Mouse (Mus musculus): ENCODE results near the gene Gpr171.
"Not testable (repeated sequence)": the region's sequence is repeated elsewhere in the genome, so short reads cannot be mapped to it uniquely, and the experiment has no call there.

Gene Gpr171

DNA sequence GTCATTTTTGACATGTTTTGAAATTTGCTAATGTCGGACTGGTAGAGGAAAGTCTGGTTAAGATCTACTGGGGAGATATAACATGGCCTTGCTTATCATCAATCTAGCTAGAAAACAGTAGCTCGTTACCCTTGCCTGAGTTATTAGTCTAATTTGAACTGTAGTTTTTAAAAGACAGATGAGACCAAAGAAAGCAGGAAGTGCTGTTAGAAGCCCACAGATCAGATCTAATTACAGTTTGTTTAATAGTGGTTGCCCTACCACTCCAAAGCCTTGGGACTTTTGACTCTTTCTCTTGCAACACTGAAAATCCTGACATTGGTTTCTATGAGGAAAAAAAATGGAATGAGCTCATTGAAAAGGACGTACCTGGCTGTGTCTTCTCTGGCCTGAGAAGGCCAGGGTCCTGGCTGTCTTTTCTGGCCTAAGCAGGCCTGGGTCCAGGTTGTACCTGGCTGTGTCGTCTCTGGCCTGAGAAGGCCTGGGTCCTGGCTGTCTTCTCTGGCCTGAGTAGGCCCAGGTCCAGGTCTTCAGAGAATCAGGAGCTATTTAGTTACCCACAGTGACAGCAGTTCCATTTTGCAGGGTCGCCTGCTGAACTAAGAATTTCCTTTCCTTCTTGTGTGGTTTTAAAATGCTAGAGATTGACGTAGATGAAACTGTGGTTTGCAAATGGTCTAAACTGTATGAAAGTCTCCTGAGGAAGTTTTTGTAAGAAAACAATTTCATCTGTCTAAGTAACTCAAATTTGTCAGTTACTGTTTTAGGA is at the start of gene Gpr171:
TSS of gene Gpr171 (minus strand) at position 604 of the 769 bp plus-strand sequence.
- DNase-seq (ENCODE audit: low spot score), result no peak

DNA sequence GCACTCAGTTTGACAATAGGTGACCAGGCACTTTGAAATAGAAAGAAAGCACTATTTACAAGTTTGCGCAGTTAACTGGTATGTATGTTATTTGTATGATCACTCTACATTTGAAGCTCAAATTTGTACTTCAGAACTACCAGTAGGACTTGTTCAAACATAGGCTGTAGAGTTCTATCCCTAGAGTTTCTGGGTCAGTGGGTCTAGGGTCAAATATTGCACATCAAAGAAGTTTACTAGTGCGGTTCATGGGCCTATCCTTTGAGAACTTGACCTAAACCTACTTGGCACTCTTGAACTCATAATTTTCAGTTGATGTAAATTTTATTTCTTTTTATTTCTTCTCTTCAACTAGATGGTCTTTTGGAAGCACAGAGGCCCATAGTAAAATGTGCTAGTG is 49.0 kb upstream of the Gpr171 start:
- DNase-seq (ENCODE audit: low spot score), result no peak

DNA sequence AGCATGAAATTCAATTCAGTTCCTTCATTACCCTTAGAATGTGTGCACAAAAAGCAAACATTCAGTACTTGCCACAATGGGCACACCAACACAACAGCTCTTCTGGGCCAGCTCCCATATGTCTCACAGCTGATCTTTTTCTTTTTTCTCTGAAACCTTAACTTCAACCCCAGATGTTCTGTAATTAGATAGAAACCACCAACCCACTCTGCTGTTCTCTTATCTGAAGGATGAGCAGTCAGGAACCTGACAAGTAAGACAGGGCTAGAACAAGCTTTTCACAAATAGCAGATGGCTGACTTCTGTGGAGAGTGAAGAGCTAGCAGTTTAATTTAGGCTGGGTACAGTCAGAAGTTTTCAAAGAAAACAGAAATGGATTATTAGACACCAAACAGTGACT is 48.0 kb upstream of the Gpr171 start:
- no peak for DNase-seq (ENCODE audit: low spot score)

DNA sequence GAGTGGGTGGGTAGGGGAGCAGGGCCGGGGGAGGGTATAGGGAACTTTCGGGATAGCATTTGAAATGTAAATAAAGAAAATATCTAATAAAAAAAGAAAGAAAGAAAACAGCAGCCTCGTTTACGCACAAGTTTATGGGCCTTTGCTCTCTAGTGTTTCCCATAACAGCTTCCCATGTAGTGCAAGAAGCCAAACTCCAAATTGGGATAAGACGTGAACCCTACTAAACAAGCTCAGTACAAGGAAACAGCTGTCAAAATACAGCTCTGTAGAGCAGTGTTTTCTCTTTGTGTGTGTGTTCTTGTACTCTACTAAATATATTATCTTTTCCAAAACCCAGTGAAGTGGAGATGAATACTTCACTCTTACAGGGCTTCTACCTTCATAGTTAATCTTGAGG is 43.6 kb upstream of the Gpr171 start:
- DNase-seq (ENCODE audit: low spot score), result no peak

DNA sequence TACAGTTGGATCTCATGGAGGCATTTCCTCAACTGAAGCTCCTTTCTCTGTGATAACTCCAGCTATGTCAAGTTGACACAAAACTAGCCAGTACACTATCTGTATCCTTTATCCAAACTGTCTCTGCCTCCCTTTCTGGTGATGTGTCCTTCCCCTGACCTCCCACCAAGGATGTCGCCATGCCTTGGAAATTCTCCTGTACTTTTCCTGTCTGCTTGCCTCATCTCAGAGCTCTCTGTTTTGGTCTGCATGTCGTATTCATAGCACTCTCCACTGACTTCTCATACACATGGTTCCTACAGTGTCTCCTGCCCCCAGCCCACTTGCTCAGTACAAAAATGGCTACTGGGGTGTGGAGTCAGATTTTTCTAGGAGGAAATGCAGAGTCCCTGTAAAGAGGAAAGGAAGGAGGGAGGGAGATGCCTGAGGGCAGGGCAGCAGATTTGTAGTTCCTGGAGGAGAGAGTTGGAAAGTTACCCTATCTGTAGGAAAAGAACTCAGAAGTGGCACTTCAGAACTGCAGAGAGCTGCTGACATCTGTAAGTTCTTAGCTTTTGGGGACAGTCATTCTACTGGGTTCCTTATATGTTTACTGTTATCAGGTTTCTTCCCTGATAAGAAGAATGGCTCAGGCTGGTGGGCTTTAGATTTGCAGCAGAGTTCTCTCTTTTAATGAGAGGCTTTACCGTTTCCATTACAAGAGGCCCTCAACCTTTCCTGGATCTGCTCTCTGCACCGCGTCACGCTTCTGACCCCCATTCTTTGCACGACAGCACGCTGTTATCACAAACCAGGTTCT is 40.1 kb upstream of the Gpr171 start:
- no peak for DNase-seq (ENCODE audit: low spot score)

DNA sequence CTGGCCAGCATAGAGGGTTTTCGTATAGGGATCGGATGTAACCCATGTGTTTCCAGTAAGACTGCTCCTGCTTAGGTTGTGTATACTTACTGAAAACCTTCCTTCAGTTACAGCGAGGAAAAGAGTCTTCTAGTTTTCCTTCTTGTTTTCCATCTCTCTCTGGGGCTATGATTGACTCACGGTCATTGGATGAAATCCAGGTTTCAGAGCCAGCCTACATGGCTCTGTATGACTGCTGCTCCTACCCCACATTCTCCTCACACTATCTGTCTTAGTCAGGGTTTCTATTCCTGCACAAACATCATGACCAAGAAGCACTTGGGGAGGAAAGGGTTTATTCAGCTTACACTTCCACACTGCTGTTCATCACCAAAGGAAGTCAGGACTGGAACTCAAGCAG is 39.3 kb upstream of the Gpr171 start:
- not testable (repeated sequence) for DNase-seq (ENCODE audit: low spot score)

DNA sequence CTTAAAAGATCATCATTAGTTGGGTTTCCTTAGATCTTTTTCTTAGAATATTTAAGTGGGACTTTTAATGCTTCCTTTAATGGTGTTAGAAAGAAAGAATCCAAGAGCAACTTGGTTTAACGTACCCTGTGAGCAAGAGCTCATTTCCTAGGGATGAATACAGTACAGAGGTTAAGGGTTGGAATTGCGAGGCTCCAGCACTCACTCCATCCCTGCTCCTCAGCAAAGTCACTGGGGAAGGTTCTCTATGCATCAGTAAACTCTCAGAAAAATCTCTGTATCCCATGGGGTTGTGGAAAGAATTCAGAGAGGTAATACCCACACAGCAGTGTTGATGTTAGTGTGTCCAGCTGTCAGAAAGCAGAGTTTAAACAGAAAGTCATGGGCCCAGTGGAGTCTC is 38.5 kb upstream of the Gpr171 start:
- DNase-seq (ENCODE audit: low spot score), result no peak

DNA sequence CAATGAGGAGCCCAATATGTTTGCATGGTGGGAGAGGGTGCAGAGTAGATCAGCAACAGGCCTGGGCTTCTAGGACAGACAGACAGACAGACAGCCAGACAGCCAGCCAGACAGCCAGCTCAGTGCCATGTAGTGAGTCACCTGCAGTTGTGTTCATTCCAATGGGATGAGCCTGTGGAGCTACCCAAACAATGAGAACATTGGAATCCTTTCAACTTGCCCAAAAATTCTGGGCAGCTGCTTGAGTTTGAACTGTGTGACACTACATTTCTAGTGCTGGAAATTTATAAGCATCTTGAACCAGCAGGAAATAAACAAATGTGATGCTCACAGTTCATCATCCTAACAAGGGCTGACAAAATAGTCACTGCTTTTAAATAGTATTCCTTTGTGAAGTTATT is 38.0 kb upstream of the Gpr171 start:
- DNase-seq (ENCODE audit: low spot score), result no peak

DNA sequence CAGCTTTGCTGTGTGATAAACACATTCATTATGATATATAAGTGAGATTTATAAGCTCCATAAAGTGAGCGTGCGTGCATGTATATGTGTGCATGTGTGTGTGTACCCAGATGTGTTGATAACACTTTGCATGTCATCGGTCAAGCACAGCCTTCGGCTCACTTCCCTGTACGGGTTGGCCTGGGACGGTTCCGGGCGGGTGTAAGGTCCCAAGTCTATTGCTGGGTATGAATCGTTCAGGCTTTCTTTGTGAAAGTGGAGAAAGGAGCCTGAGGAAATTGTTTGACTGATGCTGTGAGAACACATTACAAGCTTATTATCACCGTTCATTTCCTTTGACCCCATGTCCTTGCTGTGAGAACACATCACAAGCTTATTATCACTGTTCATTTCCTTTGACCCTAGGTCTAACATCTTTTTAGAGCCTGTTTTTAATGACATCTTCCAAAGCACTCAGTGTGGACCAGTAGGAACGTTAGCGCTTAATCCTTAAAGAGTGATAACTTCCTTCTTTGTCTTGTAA is 37.4 kb upstream of the Gpr171 start:
- no peak for DNase-seq (ENCODE audit: low spot score)

DNA sequence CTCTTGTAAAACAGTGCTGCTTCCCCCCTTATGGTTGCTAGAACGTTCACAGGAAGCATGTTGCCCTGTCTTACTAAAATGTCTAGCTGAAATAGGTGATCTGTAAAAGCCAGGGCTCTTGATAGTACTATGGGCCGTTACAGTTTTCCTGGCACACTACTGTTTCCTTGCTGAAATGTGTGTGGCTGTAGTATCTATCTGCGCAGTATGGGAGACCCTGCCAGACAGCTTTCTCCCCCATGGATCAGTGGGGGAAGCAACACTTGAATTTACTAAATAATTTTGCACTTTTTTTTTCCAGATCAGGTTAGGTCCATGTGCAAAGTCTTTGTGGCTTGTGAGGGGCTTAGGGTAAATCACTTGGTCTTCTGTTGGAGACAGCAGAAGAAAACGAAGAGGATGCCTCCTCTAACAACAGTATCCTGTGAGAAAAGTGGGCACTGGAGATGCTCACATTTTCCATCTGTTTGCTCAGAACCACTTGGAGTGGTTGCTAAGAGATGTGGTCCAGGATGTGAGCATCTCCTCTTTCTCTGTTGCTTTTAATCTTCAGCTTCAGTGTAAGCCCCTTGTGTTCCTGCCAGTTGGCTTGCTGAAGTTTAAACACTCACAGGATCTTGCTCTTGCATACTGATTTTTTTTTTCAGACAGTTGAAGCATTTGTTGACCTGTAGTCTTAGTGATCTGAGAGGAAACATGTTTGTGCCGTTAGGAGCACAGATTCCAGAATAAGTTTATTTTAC is 34.5 kb upstream of the Gpr171 start:
- DNase-seq (ENCODE audit: low spot score), result no peak

DNA sequence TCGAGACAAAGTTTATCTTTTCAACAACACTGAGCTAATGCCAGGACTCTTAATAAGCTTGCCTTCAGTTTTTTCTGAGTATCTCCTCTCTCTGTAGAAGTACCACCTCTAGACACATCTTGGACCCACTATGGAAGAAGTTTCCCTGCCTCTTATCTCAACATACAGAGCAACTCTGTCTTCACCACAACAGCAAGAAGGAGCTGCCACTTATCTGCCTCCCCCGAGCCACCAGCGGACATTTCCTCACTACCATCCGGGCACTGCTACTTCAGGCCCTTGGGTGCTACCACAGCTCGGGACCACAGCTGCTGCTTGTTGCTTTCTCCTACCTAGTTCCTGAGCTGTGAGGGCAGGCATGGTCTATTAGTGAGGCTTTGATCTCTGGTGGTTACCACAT is 31.6 kb upstream of the Gpr171 start:
- DNase-seq (ENCODE audit: low spot score), result no peak

DNA sequence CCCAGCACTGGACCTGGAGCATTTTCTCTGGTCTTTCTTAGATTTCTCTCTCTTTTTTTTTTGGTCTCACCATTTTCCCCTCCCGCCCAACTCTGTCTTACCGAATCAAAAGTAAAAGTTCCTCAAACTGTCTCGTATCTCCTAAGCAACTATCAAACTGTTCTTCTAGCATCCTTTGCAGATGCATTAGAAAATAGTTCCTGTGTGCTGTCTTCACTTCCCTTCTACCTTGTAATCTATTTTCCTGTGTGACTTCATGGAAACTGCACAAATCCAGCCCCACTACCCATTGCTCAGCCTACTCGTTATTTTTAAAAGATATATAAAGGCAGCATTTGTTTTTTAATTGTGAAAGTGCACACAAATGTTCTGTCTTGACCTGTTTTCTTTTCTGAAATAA is 30.3 kb upstream of the Gpr171 start:
- no peak for DNase-seq (ENCODE audit: low spot score)

DNA sequence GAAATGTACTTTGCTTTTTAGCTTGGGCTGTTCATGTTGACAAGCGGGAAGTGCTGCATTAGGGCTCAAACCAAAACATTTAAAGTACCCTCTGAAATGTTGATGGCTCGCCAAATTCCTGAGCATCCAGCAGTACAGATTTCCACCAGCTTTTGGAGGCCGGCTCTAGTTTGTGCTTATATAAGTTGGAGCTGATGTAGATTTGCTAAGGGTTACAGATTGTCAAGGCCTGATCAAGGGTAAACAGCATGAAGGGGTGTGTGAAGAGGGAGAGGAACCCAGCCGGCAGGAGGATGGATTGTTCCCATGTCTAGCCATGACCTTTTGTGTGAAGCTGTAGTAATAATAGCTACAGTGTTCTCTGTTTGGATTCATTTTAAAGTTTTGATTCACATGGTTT is 29.5 kb upstream of the Gpr171 start:
- no peak for DNase-seq (ENCODE audit: low spot score)

DNA sequence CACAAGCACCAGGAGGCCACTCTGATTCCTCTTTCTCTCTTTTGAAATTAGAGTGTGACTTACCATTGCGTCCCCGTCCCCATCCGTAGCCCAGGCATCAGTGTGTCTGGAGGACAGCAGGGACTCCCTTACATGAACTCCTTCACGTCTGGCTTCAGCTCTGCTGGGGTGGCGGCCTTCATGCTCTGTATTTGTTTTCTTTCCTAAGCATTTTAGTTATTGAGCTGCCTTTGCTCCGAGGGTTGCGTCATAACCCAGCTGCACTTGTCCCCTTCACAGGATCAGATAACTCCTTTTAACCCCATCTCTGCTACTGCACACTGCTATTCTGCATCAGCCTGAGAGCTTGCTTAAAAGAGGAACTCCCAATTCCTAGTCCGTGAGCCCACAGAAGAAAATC is 28.8 kb upstream of the Gpr171 start:
- DNase-seq (ENCODE audit: low spot score), result no peak

DNA sequence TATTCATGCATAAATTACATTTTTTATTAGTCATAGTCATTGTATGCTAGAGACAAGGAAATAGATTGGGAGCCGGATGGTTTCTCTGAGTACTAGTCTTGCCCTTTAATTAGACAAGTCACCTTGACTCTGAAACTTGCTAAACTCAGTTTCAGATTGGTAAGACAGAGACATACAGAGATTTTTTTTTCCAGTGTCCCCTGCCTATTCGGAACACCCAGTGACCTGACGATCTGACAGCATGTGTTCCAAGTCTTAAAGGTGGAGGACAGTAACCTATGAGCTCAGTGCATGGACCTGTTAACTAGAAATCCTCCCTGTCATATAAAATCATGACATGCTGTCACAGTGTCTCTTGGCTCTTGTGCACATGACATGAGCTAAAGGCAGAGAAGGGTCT is 27.9 kb upstream of the Gpr171 start:
- no peak for DNase-seq (ENCODE audit: low spot score)

DNA sequence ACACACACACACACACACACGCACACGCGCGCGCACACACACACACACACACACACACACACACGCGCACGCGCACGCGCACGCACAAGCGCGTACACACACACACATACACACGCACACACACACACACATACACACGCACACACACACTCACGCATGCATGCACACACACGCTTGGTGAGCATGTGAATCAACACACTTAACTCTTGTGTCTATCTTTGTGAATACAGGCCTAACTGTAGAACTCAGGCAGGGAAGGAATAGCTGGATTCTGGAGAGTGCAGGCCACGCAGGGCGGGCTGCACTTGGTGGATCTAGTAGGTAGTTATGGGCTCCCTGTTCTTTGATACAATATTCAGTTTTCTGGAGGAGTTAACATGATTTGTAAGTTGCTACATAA is 27.1 kb upstream of the Gpr171 start:
- DNase-seq (ENCODE audit: low spot score), result no peak

DNA sequence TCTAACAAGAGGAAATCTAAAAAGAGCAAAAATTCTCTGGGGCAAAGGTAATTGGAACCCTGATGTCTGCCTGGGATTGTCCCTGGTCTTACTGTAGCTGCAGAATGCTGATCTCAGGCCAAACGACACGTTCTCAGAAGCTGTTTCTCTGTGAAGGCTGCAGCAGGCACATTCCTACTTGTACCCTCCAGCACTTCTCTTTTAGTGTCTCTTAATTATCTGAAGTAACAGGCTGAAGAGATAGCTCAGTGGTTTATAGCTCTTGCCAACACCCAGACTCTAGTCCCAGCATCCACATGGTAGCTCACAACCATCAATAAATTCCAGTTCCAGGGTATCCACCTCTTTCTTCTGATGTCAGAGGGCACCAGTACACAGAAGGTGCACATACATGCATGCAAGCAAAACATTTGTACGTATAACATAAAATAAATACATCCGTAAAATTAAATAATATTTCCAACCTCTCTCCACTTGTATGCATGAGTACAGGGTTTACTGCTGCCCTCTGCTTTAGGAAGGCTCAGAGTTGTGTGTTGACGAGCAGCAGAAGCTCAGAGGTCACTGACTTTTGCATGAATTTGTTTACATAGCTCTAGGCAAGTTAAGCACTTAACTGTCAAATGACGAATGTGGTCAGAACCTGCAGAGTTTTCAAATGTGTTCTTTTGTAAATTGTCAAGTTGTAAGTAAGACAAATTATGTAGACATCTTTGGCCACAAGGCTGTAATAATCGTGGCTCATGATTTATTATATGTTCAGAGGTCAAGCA is 24.3 kb upstream of the Gpr171 start:
- DNase-seq (ENCODE audit: low spot score), result no peak

DNA sequence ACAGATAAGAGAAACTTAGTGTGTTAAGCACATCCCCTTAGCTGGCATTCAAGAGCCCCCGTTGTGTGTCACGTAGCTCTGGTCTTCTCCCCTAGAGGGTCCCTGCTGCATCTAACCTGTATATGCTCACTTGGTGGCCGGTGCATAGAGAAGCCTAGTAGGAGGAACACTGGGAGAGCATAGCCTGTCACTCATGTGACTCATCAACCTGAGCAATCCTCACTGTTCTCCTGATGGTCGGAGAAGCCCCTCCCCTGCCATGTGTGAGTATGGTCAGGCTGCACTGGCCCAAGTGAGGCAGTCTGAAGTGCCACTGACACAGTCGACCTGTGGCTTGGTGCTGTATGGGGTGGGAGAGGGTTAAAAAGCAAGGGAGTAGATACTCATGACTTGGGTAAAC is 23.4 kb upstream of the Gpr171 start:
- no peak for DNase-seq (ENCODE audit: low spot score)

DNA sequence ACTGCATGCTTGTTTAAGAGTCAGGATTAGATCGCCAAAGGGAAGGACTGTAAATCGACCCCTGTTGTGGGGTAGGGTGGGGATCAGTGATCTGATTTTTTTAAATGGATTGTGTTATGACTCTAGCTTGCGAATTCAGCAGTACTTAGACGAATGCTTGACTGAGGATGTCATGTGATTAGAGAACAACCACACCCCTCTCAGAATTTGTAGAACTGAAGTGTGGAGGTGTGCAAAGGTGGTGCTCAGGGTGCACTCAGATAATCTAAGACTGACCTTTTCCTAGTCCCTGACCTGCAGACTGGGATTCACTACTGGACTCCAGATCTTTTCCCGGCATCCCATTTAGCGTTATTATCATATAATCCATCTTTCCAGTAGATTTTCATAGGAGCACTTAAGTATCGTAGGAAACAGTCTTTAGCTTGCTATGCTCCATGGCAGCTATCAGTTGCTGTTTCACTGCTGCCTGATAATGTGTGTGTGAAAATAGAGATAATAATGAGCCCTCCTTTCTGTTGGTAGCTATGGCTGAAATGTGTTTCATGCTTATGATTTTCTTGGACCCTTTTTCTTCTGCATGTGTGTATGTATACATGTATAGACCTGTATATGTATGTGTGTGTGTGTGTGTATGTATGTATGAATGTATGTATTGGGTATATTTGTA is 20.3 kb upstream of the Gpr171 start:
- DNase-seq (ENCODE audit: low spot score), result no peak

DNA sequence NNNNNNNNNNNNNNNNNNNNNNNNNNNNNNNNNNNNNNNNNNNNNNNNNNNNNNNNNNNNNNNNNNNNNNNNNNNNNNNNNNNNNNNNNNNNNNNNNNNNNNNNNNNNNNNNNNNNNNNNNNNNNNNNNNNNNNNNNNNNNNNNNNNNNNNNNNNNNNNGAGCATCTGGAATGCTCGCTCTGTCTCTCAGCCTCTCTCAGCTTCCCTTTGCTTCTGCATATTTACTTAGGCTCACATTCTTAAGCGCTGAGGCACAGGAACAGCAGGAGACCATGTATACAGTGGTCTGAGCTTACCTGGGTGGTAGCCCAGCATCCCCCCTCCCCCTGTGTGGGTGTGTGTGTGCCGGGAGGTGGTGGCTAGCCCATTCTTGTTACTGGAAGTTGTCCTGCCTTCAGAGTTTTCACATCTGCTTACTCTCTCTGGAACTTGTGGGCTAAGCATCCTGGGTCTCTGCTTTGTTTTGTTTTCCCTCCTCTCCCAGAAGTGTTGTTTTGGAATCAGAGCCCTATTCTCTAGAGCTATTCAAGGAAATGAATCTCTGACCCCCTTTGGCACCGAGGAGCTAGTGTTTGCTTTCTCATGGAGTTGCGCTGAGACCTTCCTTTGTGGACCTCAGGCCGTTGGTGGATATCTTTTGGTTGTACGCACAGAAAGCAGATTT is 19.6 kb upstream of the Gpr171 start:
- no peak for DNase-seq (ENCODE audit: low spot score)

Data from retina, embryonic 14.5 days (tissue).